Mouse (Mus musculus) bone marrow macrophage, adult 2 months (primary cell): ENCODE data around the gene Nlrp14.

ENCODE experiments used
- CTCF ChIP-seq: IDR thresholded peaks from 2 replicates; pipeline ENCODE4 v1.5.1; 2012; ENCODE audit warnings: low read depth, mild to moderate bottlenecking, low read length, moderate library complexity
- POLR2A ChIP-seq: IDR thresholded peaks from 2 replicates; pipeline ENCODE4 v1.6.1; 2012; ENCODE audit warnings: mild to moderate bottlenecking, low read depth, low read length, borderline replicate concordance

GRCm38 (mm10) chr7:107237498-107237897 is 70.7 kb downstream of the Nlrp14 start:
- TF ChIP-seq CTCF (no peak), POLR2A (no peak)
